Mouse (Mus musculus): ENCODE measurements at regions not wholly inside any gene's neighbourhood (a gene's known extent, or its start where the extent isn't known, plus 50 kb on each side); places are given as distances from the start of the nearest gene placed in this dataset.

DNA sequence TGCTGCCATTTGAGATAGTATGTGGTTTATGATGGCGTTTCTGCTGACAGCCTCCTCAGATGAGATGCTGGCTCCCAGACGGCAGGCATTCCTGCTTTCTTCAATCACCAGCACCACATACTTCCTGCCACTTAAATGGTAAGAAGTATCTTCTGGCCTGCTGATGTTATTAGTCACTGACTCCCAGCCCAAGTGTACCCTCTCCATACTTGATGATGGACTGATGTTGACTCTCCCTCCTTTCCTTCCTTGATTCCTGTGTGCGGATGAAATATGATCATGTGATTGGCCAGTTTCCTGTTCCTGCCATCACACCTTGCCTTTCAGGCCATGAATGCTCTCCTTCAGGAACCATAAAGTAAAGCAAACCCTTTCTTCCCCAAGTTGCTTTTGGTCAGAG, 50.8 kb upstream of the Rpl10-ps3 start:
- in situ Hi-C loops (cut with MseI, MboI) = no loop called here

DNA sequence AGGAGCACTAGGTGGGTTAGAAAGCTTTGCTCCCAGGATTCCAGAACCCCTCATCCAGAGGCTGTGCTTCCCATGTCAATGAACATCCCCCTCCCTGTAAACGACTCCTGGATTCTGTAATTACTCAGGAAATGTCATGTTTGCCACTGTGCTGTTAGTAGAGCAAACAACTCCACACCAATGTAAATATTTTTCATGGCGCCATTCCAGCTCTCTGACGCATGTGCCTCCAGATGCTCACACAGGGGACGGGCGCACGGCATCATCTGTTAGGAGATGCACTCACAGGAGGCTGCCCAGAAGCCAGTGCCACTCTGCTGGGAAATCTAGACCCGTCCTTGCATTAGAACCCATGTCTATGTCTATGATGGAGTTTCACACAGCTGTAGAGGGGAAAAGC, 51.3 kb upstream of the Rpl10-ps3 start:
- in situ Hi-C loops (cut with MseI, MboI) = no loop called here

DNA sequence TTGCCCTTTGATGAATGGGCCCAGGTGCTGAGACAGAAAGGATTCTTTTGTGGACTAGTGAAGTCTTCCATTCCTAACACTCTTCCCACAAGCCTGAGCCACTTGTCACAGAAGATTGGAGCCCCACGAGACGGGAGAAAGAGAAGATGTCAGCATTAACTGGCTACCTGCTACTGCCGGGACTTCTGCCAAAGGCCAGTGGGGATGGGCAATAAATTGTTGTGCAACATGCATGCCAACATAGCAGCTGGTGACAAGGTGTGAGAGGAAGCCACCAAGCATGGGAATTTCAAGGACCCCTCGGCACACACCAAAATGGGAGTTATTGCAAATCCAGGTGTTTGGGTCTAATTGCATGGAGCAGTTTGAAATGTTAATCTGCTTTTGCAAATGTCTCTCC, 63.6 kb upstream of the Rpl10-ps3 start:
- in situ Hi-C loops (cut with MseI, MboI) = no loop called here

DNA sequence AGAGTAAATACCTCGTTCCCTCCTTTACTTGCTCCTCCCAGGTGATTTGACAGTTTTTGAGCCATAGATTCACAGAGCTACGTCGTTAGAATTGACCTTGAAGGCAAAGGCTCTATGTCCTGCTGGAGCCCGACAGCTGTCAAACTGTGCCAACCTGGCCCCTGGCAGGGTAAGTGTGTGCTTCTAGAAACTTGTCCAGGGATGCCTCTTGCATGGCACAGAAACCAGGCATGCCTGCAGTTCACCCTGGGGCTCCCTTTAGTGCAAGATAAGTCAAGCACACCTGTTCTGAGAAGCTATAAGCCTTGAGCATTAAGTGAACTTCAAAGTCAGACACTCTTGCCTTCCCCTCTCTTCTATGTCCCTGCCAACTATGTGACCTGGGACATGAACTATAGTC, 64.1 kb upstream of the Rpl10-ps3 start:
- in situ Hi-C loops (cut with MseI, MboI) = no loop called here

DNA sequence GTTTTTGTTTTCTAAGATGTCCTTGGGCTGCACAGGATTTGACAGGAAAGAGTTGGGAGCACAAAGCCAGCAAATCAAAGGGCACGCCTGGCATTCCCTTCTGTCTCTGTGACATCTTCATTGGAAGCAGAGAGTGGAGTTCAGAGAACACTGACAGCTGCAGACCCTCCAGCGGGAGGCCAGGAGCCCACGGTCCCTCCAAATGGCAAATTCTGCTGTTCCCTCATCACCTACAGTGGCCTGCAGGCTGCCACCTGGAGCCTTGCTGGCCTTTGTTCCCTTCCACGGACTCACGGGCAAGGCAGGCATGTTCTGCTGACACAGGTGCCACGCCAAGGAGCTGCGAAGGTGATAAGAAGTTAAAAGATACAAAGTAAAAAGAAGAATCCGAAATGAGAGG, 68.2 kb upstream of the Rpl10-ps3 start:
- in situ Hi-C loops (cut with MseI, MboI) = no loop called here

DNA sequence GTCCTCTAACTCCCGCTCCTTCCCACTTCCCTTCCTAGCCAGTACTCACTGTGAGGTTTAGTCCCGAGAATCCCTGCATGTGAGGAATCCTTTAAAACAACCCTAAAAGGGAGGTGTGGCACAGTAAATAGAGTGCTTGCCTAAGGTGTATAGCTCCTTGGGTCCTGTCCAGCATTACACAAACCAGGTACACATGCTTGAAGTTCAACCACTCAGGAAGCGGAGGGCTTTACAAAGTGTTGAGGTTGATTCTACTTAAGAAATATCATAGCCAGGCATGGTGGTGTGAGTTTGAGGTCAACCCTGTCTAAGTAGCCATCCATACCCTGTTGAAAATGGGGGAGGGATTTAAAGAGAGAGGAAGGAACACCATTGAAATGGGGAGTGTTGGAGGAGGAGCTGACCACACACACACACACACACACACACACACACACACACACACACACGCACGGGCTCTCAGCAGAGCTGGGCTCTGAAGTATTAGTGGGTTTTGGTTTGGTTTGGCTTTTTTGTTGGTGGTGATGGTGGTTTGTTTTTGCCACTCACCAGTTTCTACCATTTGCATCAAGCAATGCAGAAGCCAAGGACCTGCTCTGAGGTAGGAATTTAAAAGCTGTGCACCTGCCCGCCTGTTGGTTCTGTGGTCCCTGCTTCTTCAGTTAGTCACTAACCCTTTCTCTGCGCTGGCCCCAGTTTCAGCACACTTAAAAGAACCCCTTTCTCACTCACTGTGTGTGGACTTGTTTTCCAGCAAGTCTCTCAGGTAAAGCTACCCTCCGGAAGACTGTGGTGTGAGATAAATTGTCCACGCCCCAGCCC, 69.0 kb upstream of the Rpl10-ps3 start:
- in situ Hi-C loops (cut with MseI, MboI) = no loop called here

DNA sequence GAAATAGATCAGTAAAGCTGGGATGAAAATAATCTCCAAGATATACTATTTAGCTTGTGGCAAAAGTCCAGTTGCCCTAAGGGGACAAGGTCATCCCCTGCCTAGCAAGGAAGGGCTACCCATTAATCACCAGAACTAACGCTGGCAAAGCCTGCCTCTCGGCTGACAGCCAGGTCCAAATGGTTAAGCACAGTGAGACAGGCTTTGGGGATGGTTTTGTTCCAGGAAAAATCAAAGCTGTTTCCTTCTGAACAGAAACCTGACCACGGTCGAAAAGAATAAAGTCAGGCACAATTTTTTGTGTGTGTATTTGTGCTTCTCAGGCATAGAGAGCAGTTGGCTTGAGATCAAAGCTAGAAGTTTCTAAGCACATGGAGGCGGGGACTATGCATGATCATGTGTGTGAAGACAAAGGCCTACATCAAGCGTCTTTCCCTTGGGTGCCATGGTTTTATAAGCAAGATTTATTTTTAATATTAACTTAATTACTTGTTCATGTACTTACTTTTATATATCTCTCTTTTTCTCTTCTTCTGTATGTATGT, 70.1 kb upstream of the Rpl10-ps3 start:
- in situ Hi-C loops (cut with MseI, MboI) = no loop called here

DNA sequence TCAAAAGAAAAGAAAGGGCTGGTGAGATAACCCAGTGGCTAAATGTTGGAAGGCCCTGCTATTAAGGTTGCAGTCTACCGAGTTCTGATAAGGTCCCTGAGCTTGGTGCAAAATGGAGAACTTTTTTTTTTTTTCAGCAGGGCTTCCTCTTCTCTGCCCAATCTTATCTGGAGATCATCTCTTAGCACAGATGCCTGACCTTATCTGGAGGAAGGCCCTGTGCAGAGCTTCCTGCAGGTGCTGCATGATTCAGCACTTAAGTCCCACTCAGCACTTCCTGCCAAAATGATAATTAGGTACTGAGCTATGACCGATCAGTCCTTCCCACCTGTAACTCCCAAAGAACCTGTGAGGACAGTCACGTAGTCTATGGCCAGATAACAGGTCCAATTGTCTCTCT, 71.9 kb upstream of the Rpl10-ps3 start:
- in situ Hi-C loops (cut with MseI, MboI) = no loop called here

DNA sequence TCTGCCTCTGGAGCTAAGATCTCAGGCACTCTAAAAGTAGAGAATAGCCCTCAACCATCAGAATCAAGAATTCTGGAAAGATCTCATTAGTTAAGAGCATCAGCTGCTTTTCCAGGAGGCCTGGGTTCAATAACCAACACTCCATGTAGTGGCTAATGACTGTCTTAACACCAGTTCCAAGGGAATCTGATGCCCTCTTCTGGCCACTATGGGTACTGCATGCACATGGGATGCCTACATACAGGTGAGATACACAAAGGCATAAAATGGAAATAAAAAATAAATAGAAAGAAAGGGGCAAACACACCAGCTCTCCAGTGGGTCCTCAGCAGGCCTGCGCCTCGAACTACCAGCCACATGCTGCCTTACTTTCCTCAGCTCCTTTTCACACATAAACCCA, 73.3 kb upstream of the Plet1 start:
- in situ Hi-C loops (cut with MseI, MboI) = no loop called here

DNA sequence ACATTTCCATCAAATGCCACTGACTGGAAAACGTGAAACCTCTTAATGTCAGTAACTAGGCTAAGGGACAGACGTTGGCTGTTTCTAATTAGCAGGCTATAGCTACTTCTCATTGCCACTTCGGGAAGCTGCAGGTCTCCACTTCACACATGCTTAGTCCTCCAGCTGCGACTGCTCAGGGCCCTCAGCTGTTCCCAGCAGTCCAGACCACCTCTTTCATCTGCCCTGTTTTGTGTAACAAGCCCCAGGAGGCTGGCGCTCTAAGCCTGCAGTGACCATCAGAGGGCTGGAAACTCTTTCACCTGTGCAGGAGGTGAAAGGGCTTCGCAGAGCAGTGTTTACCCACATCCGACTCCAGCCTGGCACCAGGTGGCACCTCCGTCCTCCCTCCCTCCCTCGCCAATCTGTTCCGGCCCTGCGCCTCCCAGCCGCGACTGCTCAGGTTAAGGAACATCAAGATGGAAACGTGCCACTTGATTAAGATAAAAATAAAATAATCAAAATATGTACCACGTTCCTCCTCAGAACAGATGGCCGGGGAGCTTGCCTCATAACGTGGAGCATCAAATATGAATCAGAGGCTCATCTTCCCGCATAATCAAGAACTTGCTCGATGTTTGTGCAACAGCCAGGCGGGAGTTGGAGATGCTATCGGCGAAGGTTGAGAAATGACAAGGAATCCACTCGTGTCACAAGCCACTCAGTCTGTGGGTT, 72.6 kb upstream of the Plet1 start:
- in situ Hi-C loops (cut with MseI, MboI) = no loop called here

DNA sequence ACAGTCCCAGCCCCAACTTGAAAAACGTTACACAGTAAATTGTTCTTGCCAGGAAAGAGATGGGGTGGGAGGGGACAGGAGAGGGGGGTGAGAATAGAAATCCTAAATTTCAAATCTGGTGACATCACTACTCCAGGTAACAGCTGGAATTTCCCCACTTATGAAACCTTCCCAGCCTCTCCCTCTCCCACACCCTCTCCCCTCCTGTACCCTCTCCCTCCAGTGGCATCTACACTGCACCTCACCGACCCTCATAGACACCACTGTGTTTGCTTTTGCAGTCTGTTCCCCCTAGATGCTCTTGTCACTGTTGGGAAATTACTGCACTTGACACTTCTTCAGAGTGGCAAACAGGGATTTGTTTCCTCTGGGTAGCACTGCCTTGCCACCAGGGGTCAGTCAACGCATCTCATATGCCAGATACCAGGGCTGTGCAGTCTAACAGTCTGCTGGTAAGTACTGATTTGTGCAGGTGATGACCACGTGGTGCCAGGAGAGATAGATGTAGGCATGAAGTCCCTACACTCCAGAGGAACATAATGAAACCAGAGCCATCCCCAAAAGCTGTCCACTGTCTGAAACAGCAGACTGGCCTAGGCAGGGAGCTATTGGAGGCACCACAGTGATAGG, 68.3 kb upstream of the Plet1 start:
- in situ Hi-C loops (cut with MseI, MboI) = loop anchor here in 1 of 2 experiments (25.0 kb wide), 1 partner anchor 1339 kb away; the partner anchor contains the start of gene Tmprss5

DNA sequence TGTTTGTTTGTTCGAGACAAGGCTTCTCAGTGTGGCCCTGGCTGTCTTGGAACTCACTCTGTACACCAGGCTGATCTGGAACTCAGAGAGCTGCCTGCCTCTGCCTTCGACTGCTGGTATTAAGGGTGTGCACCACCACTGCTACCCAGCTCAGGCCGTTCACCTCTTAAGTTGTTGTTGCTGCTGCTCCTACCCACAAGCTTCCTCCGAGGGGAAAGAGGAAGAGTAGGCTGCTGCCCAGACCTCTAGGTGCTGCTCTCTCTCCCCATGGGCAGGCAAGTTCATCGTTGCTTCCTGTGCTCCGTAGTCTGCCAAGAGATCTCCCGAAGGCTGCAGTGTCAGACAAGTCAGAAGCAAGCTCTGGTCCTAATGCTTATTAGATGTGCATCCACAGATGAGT, 64.2 kb upstream of the Plet1 start:
- in situ Hi-C loops (cut with MseI, MboI) = loop anchor here in 1 of 2 experiments (25.0 kb wide), 1 partner anchor 1343 kb away; the partner anchor contains the start of gene Tmprss5

DNA sequence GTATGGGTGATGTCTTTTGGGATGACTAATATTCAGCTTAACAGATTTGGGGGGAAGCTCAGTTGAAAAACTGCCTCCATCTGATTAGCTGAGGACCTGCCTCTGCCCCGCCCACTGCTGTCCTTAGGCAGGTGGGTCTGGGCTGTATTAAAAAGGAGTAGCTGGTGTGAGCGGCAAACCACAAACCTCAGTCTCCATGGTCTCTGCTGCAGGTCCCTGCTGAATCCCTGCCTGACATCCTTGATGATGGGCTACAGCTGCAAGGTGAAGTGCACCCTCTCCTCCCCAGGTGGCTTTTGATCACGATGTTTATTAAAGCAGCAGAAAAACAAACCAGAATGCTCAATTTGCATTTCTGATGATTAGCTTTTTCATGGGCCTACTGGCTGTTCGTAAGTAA, 60.8 kb upstream of the Plet1 start:
- in situ Hi-C loops (cut with MseI, MboI) = loop anchor here in 1 of 2 experiments (25.0 kb wide), 1 partner anchor 1346 kb away; the partner anchor contains the start of gene Tmprss5

DNA sequence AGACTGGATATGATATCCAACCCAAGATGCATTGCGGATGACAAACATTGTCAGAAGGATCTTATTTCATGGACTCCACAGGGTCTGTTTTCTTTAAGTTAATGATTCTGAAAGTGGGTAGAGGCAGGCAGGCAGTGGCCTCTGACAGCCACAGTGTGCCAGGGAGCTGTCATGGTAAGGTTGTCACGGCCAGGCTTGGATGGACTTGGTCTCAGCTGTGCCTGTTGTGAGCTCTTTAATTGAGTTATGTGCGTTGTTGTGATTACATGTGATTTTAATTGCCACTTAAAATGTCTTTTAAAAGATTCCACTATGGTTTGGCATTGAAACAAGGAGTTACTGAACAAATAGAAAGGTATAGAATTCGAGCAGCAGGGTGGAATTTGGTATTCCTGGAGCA, 60.3 kb upstream of the Plet1 start:
- in situ Hi-C loops (cut with MseI, MboI) = loop anchor here in 1 of 2 experiments (25.0 kb wide), 1 partner anchor 1347 kb away; the partner anchor contains the start of gene Tmprss5

DNA sequence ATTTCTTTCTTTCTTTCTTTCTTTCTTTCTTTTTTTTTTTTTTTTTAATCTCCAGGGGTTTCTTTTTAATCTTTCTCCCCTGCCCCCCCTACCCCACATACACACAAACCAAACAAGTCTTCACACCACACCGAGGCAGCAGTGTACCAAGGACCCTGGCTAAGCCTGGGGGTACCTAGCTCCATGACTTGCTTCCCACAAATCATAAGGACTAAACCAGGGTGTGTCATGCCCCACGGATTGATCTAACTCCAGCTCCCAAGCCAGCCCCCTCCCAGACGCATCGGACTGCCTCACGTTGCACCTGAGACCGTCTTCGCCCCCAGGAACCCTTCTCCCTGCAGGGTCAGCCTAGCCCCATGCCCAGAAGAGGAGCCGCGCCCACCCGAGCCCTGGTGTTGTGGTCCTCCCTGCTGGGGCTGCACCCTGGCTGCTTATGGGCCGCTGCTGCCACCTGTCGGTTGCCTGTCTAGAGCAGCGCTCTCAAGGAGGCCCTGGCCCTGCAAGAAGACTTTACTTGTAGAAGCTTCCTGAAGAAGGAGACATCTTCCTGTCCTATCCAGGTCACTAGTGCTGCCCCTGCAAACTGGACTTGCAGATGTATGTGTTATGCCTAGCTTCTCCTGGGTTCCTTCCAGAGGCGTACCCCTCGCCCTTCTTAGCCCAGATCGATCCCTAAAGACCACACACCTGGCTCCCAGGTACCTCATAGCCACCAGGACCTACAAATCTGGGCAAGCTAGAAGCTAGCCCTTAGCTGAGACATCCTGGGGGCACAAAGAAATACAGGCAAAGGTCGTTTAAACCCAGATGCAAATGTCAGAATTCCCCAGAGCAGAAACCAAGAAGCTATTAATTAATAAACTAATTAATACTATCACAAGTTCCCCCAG, 56.2 kb upstream of the Plet1 start:
- in situ Hi-C loops (cut with MseI, MboI) = loop anchor here in 1 of 2 experiments (25.0 kb wide), 1 partner anchor 1351 kb away; the partner anchor contains the start of gene Tmprss5

DNA sequence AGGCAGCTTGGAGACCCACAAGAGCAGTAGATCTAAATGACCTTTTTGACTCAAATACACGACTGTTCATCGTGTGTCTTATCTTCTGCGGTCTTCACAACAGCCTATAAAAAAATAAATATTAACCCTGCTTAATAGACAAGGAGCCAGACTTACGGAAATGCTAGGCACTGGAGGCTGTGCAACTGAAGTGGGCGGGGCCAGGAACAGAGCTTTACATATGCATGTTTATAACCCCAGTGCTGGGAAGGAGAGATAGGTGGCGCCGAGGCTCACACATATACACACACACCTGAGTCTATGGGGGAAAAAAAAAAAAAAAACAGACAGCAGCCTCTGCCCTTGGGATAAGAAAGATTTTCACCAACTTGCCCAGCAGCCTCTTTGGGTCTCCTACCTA, 55.6 kb upstream of the Plet1 start:
- in situ Hi-C loops (cut with MseI, MboI) = loop anchor here in 1 of 2 experiments (25.0 kb wide), 1 partner anchor 1351 kb away; the partner anchor contains the start of gene Tmprss5

DNA sequence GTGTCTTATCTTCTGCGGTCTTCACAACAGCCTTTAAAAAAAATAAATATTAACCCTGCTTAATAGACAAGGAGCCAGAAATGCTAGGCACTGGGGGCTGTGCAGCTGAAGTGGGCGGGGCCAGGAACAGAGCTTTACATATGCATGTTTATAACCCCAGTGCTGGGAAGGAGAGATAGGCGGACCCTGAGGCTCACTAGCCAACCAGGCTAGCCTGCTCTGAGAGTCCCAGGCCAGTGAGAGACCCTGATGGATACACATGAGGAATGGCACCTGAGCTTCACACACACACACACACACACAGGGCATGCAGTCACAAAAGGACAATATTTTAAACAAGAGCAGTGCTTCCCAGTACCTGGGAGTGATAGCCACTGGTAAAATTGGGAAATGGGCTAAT, 54.1 kb upstream of the Plet1 start:
- in situ Hi-C loops (cut with MseI, MboI) = loop anchor here in 1 of 2 experiments (25.0 kb wide), 1 partner anchor 1353 kb away; the partner anchor contains the start of gene Tmprss5

DNA sequence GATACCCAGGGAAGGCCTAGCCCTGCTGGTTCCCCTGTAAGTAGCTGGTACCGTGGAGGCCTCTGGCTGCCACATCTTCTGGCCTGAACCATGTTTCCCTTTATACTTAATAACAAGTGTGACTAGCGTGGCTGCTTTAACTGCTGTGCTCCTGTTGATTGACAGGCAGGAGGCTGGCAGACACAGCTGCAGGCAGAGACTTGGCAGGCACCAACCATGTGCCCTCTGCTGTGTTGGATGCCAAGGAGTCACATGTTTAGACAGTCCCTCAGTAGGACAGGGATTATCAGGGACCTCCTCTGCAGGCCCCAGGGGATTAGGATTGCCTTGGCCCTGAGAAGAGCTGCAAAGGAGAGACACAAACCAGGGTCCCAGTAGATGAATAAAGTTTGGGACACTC, 53.6 kb upstream of the Plet1 start:
- in situ Hi-C loops (cut with MseI, MboI) = loop anchor here in 1 of 2 experiments (25.0 kb wide), 1 partner anchor 1353 kb away; the partner anchor contains the start of gene Tmprss5

DNA sequence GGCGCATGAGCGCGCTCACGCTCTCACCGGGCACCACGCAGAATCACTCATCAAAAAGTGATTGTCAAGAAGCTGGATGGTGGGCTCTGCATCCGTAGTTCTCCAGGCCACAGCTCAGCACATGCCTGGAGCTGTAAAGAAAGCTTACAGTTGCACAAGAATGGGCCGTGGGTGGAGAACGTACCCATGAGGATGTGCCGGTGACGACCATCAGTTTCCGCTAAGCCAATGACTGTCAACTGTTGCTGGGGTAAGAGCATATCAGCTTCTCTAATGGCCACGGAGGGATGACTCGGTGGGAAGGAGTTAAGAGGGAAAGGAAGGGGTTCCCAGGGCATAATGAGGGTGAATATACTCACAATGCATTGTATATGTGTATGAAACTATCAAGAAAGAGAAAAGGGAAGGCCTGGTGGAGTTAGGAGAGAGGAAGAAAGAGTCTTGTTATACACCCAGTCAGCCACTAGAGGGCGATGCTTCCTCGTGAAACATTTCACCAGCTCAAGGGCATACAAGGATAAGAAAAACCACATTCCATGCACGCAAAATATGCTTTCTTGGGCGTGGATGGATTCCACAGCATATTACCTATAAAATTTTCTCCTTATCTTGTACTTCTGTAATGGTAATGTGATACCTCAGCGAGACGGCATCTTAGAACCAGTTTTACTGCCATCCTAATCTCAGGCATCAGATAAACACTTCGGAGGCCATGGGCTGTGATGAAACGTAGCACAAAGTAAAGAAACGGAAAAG, 50.4 kb upstream of the Plet1 start:
- in situ Hi-C loops (cut with MseI, MboI) = loop anchor here in 1 of 2 experiments (25.0 kb wide), 1 partner anchor 1357 kb away; the partner anchor contains the start of gene Tmprss5
